Mouse (Mus musculus) CH12.LX (cell line): ENCODE data around the gene Dock3.

ENCODE experiments used
- EP300 ChIP-seq: IDR thresholded peaks from 2 replicates; pipeline ENCODE4 v1.6.1; 2011; ENCODE audit warnings: low read length, improper control_type of control experiment
- HCFC1 ChIP-seq: IDR thresholded peaks from 2 replicates; pipeline ENCODE4 v1.6.1; 2012; ENCODE audit warnings: low read depth, mild to moderate bottlenecking, inconsistent platforms, low read length, improper control_type of control experiment
- KAT2A ChIP-seq: IDR thresholded peaks from 2 replicates; pipeline ENCODE4 v1.6.1; 2012; ENCODE audit warnings: low read length, improper control_type of control experiment, inconsistent platforms; ENCODE audit not compliant: insufficient replicate concordance
- POLR2A ChIP-seq: IDR thresholded peaks from 2 replicates; pipeline ENCODE4 v1.6.1; 2011; ENCODE audit warnings: low read depth, mild to moderate bottlenecking, improper control_type of control experiment, low read length
- POLR2AphosphoS2 ChIP-seq: IDR thresholded peaks from 2 replicates; pipeline ENCODE4 v1.6.1; 2011; ENCODE audit warnings: low read depth, low read length, improper control_type of control experiment
- SMC3 ChIP-seq: IDR thresholded peaks from 2 replicates; pipeline ENCODE4 v1.6.1; 2011; ENCODE audit warnings: low read depth, low read length, improper control_type of control experiment
- ZC3H11A ChIP-seq: IDR thresholded peaks from 2 replicates; pipeline ENCODE4 v1.6.1; 2012; ENCODE audit warnings: low read depth, mild to moderate bottlenecking, inconsistent platforms, low read length, improper control_type of control experiment

- TF ChIP-seq SMC3, result no peak
- no peak for TF ChIP-seq HCFC1
- no peak for TF ChIP-seq EP300
- TF ChIP-seq KAT2A, result no peak
- TF ChIP-seq POLR2AphosphoS2, result no peak
- no peak for TF ChIP-seq POLR2A
- TF ChIP-seq ZC3H11A, result no peak
Observed at GRCm38 (mm10) chr9:106911624-106912023, 320.1 kb downstream of the Dock3 start.
